In the genomic region with DNA sequence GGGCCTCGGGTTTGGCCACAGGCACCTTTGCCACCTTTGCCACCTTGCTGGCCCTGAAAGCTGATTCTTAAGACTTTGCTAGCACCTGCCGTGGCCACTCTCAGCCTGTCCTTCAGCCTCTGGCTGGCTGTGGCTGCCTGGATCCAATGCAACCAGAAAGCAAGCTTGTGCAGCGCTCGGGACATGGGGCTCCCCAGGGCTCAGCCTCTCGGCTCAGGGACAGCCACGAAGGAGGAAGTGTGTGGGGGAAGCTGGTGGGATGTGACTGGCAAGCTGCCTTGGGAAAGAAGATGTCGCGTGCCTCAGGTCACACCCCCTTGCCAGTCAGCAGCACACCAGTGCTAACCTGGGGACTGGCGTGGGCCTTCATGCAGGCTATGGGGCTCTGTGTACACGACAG, we compare ENCODE assay signal across 8 mouse cellular contexts. TPM values are rescaled to one million over a fixed set of nuclear protein-coding genes. Genes with fewer than 3 reads are reported as not detected.
DNase-seq lines count a peak whose midpoint lies in the region; ATAC-seq lines count a peak whose summit lies in the region.

No protein-coding gene starts in this region.

- WGBS in kidney, embryonic 14.5 days: 76% methylated on average over 10 of the region's 10 CpGs

- no peaks in the 10 kb centered on the region for H3K27me3 ChIP-seq in kidney, embryonic 14.5 days (ENCODE audit: control insufficient read depth, insufficient read depth, low read length)
- H3K27me3 ChIP-seq in megakaryocyte, embryonic 14.5 days (replicated peaks): peaks cover 65% of the 10 kb centered on the region

- no peak for DNase-seq in kidney, adult 9 months
- peak; percentile 50 for DNase-seq in T-cell, adult 2 months (ENCODE audit: low spot score)
- DNase-seq in induced T-regulatory cell, adult 2 months (ENCODE audit: low read depth): peak; percentile 66
- no peak for DNase-seq in embryo, embryonic 10 days (ENCODE audit: low spot score)
- no peak for DNase-seq in retina, embryonic 14.5 days (ENCODE audit: low spot score)
- DNase-seq in neural tube, embryonic 10.5 days (ENCODE audit: extremely low spot score, low spot score): no peak

- ATAC-seq in kidney, embryonic 14.5 days (ENCODE audit: low FRiP score, low TSS enrichment): no peak

- no peak overlapping the region for H3K4me2 ChIP-seq in kidney, embryonic 14.5 days (replicated peaks; ENCODE audit: low read depth, low read length)

- H3K4me1 ChIP-seq in kidney, embryonic 14.5 days (ENCODE audit: control insufficient read depth, insufficient read depth, low read length): peaks cover 17% of the 10 kb centered on the region; the same call in 1 of the 2 replicates
- H3K4me1 ChIP-seq in megakaryocyte, embryonic 14.5 days: peaks cover 89% of the 10 kb centered on the region

- no peak overlapping the region for H3K9ac ChIP-seq in kidney, embryonic 14.5 days (ENCODE audit: low read depth, low read length)

- H3K9me3 ChIP-seq in kidney, embryonic 14.5 days (ENCODE audit: control insufficient read depth, low read length): no peaks in the 10 kb centered on the region
- no peaks in the 10 kb centered on the region for H3K9me3 ChIP-seq in megakaryocyte, embryonic 14.5 days

- H3K27ac ChIP-seq in kidney, embryonic 14.5 days (ENCODE audit: low read depth, low read length): peak overlapping the region; percentile 55; the same call in 1 of the 2 replicates

- no peaks in the 10 kb centered on the region for H3K36me3 ChIP-seq in kidney, embryonic 14.5 days (ENCODE audit: control insufficient read depth, insufficient read depth, low read length)
- no peaks in the 10 kb centered on the region for H3K36me3 ChIP-seq in megakaryocyte, embryonic 14.5 days (replicated peaks; ENCODE audit: low read length)

- H3K4me3 ChIP-seq in kidney, embryonic 14.5 days (ENCODE audit: low read length): no peak overlapping the region
- H3K4me3 ChIP-seq in megakaryocyte, embryonic 14.5 days (replicated peaks): peak overlapping the region; percentile 78

RNA-seq across cellular contexts. Expression of gene Osgin1, which starts 9.2 kb away (rescaled TPM):
- polyA plus RNA-seq in kidney, embryonic 14.5 days (2014; fragmentation: Nextera tagmentation; extraction: Ambion mirVana): 0.71 and 1.2 TPM in 2 replicates
- 6.3 and 11.2 TPM in 2 replicates for polyA plus RNA-seq in megakaryocyte, embryonic 14.5 days (2012; ENCODE audit: insufficient read depth, low replicate concordance)

RNA-seq across cellular contexts. Expression of gene Necab2, which starts 21.8 kb away (rescaled TPM):
- polyA plus RNA-seq in kidney, embryonic 14.5 days (2014; fragmentation: Nextera tagmentation; extraction: Ambion mirVana): 4.6 and 5.0 TPM in 2 replicates
- polyA plus RNA-seq in megakaryocyte, embryonic 14.5 days (2012; ENCODE audit: insufficient read depth, low replicate concordance): not detected in 2 replicates

RNA-seq across cellular contexts. Expression of gene Mlycd, which starts 30.1 kb away (rescaled TPM):
- 10.8 and 12.1 TPM in 2 replicates for polyA plus RNA-seq in kidney, embryonic 14.5 days (2014; fragmentation: Nextera tagmentation; extraction: Ambion mirVana)
- polyA plus RNA-seq in megakaryocyte, embryonic 14.5 days (2012; ENCODE audit: insufficient read depth, low replicate concordance): 25.3 and 39.1 TPM in 2 replicates

Comparison
In these comparisons a context has a peak if more than half of its experiments do, and no peak if none do; other contexts are left out.
1. DNase-seq: peak in T-cell, adult 2 months (single experiment) and induced T-regulatory cell, adult 2 months (single experiment); none in kidney, adult 9 months (single experiment), embryo, embryonic 10 days (single experiment), retina, embryonic 14.5 days (single experiment) and neural tube, embryonic 10.5 days (single experiment).